Mouse (Mus musculus): ENCODE results near the gene Gpr37l1.

Gpr37l1 gene

GRCm38 (mm10) chr1:135147702-135148058 is 19.8 kb downstream of the Gpr37l1 start:
- no peak for DNase-seq (ENCODE audit: low read depth, low spot score)

GRCm38 (mm10) chr1:135146946-135147701 is 20.4 kb downstream of the Gpr37l1 start:
- peak; percentile 78 for DNase-seq (ENCODE audit: low read depth, low spot score)

DNA sequence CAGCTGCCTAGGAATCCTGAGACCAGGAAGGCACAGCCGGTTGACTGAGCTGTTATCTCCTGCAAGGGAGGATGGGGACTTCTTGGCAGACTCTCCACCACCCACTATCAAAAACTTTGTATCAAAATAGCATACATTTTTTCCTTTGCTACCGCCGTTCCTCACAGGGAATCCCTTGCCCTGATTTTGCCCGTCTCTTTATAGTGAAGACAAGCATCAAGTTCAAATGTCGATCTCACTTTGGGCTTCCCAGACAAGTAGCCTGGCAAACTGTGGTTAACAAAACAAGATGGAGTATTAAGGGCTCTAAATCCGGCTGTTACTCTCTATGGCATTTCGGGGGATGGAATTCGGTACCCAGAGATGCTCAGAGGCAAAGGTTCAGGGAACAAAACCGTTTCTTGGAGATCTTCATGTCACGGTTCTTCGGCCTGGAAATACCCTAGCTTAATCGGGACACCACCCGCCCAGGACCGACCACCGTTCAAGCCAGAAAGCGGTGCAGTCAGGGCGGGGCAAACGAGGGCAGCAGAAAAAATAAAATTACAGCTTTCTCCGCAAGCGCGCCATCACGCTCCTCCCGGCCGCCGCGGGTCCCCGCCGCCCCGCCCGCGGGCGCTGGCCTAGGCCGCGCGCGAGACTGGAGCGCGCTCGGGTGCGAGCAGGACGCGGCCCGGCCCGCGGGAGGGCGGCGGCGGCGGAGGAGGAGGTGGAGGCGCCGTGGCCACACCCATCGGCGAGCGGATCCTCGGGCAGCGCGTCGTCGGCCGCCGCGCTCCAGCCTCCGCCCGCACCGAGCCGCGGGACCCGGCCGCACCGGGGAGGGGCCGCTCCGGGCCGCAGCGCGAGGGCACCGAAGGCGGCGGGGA is 21.2 kb downstream of the Gpr37l1 start, which contains the start of gene Arl8a:
TSS of gene Arl8a (plus strand) at position 748 of the 869 bp plus-strand sequence.
- DNase-seq (ENCODE audit: low read depth, low spot score): peak; percentile 85

GRCm38 (mm10) chr1:135143940-135144339 is 23.5 kb downstream of the Gpr37l1 start:
- no peak for DNase-seq (ENCODE audit: low read depth, low spot score)

DNA sequence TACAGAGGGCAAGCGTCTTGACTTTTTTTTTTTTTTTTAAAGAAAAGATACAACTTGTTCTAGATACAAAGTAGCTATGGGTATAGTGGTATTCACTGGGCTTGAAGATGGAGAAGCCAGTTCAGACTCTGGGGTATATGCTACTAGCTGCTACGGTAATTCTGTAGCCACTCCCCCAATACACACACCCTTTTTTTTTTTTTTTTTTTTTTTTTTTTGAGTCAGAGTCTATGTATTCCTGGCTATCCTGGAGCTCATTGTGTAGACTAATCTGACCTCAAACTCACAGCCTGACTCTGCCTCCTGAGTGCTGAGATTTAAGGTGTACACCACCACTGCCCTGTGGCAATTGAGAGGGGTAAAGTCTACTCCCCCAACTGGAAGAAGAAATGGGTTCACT is 25.0 kb downstream of the Gpr37l1 start:
- no peak for DNase-seq (ENCODE audit: low read depth, low spot score)

DNA sequence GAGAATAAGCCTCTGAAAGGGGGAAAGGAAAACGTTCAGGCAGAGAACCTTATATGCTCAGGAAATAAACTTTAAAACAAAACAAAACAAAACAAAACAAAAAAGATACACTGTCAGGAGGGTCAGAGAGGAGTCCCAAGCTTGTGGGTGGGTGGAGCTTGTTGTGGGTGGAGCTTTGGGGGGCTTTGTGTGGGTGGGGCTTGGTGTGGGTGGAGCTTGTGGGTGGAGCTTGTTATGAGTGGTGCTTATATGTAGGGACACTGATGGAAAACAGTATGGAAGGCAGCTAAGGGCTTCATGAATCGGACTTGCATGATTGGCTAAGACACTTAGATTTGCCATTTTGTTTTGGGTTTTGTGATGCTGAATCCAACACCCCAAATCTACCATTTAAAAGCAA is 27.6 kb downstream of the Gpr37l1 start:
- peak; percentile 86 for DNase-seq (ENCODE audit: low read depth, low spot score)

DNA sequence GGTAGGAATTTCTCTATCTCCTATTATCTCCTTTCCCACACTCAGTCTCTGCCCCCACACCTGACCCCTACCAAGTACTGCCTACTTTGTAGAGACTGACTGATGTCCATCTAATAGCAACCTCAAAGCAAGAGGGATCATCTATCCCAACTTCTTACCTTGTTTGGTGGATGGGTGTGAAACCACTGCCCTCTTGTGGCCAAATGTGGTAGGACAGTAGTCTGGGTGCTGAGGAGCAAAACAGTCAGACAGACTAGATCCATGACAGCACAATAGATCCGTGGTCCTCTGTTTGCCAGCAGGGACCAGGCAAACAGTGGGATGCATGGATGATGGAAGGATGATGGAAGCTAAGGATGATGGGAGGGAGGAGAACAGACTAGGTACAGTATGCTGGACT is 31.0 kb downstream of the Gpr37l1 start:
- peak; percentile 87 for DNase-seq (ENCODE audit: low read depth, low spot score)

- no peak for DNase-seq (ENCODE audit: low read depth, low spot score)
Observed at GRCm38 (mm10) chr1:135135111-135135787, 32.2 kb downstream of the Gpr37l1 start.

DNA sequence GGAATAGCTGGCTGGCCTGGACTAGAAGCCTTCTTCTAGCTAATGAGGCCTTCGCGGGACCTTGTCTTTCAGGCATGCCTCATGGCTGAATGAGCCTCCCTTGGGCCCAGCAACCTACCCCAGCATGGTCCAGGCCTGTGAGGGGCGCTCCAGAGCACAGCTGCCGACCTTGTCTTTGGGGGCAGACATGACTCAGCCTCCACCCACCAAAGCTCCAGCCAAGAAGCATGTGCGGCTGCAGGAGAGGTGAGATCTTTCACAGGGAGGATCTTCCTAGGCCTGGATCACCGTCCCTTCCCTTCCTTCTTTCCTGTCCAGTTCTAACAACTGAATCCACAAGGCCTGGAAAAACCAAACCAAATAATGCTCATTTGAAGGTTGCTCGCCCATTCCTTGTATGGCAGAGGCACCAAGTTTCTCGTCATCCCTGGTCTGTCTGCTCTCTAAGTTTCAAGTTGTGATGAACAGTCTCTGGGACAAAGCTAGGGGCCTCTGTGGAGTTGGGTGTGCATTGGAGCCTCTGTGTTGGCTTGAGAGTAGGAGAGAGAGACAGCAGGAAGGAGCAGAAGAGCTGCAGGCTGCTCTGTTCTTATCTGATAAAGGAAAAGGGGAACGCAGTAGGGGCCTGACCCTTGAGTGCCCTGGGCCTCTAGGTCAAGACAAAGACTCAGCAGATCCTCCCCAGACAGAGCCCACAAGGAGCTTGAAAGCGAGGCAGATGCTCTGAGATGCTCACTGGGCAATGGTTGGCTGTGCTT is 33.6 kb downstream of the Gpr37l1 start:
- DNase-seq (ENCODE audit: low read depth, low spot score): no peak

- no peak for DNase-seq (ENCODE audit: low read depth, low spot score)
Observed at GRCm38 (mm10) chr1:135132893-135133369, 34.5 kb downstream of the Gpr37l1 start.

DNA sequence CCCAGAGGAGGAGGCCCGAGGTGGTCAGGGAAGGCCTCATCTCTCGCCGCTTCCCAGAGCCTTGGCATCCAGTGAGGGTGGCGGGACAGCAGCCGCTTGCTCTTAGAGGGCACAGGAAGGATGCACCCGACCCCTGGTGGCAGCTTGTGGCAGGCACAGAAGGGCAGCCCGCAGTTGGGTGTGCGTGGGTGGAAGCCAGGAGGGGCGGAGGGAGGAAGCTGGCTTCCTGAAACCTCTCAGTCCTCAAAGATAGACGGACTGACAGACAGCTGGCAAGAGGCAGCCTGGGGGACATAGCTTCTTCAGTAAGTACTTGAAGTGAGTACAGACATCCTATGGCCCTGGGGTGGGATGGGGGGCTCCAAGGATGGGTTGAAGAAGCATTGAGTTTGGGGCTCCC is 35.0 kb downstream of the Gpr37l1 start, which contains the start of gene Ptpn7:
TSS of gene Ptpn7 (plus strand) at position 228 of the 400 bp plus-strand sequence.
- peak; percentile 79 for DNase-seq (ENCODE audit: low read depth, low spot score)

DNA sequence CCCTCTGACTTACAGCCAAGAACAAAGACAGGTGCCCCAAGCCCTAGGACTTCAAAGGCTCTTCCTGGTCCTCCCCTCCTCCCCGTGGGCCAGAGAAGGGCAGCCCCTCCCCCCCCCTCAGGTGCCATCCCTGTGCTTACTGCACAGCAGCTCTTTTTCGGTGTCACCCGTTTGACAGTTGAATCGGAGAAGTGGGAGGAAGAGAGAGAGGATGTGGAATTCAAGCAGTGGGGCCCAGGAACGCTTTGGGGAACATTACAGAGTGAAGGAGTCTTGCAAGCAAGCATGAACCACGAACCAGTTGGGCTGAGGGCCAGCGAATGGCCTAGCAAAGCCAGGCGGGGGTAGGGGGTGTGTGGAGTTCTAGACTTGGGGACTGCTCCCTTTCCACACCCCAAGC is 35.9 kb downstream of the Gpr37l1 start:
- no peak for DNase-seq (ENCODE audit: low read depth, low spot score)

DNA sequence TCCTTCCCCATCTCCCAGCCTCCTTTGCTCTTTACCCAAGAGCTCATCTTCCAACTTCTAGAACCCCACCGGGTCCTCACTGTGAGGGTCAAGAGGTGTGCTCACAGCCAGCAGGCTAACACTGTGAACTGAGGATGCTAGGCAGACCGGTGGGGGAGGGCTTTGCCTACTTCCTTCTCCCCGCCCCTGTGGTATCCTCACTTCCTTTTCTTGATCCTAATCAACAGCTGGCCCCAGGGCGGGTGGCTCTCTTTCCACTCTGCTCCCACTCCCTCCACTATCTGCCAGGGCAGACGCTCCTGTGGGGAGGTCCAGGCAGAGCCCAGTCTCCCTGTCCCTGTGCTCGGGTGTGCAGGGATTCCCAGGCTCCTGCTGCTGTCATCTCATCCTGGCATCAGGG is 36.4 kb downstream of the Gpr37l1 start:
- DNase-seq (ENCODE audit: low read depth, low spot score): no peak

GRCm38 (mm10) chr1:135130376-135131018 is 37.0 kb downstream of the Gpr37l1 start:
- peak; percentile 72 for DNase-seq (ENCODE audit: low read depth, low spot score)

- DNase-seq (ENCODE audit: low read depth, low spot score): no peak
Observed at GRCm38 (mm10) chr1:135129543-135130183, 37.8 kb downstream of the Gpr37l1 start.

GRCm38 (mm10) chr1:135128986-135129385 is 38.5 kb downstream of the Gpr37l1 start:
- DNase-seq (ENCODE audit: low read depth, low spot score): no peak

DNA sequence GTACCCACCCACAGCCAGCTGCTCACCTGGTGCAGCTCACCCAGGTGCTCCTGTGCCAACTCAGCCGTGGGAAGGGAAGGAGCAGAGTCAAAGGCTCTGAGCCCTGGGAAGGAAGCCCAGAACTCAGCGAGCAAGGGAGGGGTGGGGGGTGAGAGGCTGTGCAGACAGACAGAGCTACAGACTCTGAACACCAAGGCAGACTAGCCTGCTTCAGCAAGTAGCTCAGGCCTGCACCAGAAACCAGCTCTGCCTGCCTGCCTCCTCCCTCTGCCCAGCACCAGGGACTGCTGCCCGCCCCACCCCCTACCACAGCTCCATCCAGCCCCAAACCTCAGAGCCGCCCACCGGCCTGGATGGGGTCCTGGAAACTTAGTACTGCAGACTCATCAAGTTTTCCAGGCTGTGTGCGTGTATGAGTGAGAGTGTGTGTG is 39.5 kb downstream of the Gpr37l1 start:
- no peak for DNase-seq (ENCODE audit: low read depth, low spot score)

DNA sequence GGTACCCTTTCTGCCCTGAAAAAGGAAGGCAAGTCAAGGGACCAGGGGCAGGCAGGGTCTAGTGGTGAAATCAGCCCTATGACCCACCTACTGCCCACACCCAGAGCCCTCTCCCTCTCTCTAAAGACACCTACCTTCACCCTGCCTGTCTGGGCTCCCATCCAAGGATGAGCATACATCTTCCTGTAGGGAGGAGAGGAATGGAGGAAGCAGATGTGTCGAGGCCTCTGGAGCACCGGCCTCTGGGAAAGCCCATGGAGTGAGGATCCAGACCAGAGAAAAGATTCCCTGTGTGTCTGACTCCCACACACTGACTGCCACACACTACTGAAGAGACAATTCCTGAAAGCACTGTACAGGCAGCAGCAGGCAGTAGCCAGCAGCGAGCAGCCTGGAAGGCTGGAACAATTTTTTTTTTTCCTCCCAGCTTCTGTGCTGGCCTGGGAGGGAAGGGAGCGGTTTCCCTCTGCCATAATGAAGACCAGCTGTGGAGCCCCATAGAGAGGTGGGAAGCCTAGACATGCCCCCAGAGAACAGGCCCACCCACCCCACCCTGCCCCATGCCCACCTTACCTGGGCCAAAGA is 40.9 kb downstream of the Gpr37l1 start:
- no peak for DNase-seq (ENCODE audit: low read depth, low spot score)

DNA sequence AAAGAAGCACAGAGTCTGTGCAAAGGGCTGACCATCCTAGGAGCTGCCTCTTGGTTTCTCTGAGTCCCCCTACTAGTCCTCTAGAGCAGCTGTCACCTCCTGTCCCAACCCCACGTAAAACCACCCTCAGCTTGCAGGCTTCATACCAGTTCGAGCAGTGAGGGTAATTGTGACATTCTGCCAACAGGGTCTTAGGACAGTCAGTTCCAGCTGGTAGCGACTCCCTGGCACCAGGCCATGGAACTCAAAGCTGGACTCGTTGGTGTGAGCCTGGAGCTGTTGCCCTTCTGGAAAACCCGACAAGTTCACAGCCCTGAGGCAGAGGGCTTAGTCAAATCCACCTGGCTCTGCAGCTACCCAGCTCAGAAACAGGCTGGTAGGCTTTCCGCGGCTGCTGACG is 41.5 kb downstream of the Gpr37l1 start:
- DNase-seq (ENCODE audit: low read depth, low spot score): no peak

All from ZHBTc4 (cell line).